Mouse (Mus musculus): ENCODE measurements at regions not wholly inside any gene's neighbourhood (a gene's known extent, or its start where the extent isn't known, plus 50 kb on each side); places are given as distances from the start of the nearest gene placed in this dataset.
"Not testable (repeated sequence)": the region's sequence is repeated elsewhere in the genome, so short reads cannot be mapped to it uniquely, and the experiment has no call there.

DNA sequence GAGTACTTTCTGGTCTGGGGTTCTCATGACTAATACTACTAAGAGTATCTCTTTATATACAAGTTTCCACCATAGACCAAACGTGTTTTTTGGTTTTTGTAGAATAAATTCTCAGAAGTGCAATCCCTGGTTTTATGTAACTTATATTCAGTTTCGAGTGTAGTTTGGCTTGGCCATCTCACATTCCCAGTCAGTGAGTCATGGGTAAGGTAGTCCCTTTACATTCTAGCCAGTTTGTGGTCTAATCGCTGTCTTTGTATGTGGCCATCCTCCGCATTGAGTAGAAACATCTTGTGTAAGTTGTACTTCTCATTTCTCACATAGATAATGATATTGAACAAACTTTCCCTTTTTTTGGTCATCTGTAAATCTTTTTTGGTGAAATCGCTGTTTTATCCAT, 88.3 kb downstream of the Anxa5 start:
- DNase-seq (ENCODE audit: low spot score) = no peak

DNA sequence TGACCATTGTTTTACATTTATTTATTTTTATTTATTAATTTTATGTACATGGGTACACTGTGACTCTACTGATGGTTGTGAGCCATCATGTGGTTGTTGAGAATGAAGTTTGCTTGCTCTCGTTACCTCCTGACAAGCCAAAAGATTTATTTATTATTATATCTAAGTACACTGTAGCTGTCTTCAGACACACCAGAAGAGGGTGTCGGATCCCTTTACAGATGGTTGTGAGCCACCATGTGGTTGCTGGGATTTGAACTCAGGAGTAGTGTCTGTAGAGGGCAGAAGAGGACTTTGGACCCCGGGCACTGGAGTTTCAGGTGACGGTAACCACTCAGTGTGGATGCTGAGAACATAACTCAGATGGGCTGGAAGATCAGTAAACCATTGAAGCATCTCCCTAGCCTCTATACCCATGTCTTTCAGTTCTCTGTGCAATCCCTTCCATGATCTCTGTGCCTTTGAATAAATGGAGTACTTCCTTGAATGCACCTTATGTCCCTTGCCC, 92.2 kb downstream of the Anxa5 start:
- no peak for DNase-seq (ENCODE audit: low spot score)

DNA sequence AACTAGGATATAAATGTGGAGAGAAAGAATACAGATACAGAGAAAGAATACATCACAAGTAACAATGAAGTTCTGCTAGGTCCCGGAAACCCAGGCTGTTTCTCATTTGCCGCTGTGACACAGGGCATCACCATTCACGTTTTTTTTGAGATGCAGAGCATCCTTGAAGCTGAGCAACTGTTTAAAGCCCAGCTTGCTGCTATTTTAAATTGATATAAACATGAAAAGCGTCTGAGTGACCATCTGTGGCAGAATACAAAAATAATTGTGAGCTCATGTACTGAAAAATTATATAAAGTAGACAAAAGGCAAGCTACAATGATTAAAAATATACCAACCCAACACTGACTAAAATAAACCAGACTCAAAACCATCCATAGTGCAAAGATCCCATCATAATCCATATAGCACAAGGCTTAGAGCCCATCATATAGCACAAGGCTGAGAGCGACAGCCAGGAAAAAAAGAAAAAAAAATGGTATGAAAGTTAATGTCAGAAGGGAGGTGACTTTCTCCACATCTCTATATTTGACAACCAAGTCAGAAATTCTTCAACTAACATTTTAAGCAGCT, 94.0 kb downstream of the Anxa5 start:
- no peak for DNase-seq (ENCODE audit: low spot score)

DNA sequence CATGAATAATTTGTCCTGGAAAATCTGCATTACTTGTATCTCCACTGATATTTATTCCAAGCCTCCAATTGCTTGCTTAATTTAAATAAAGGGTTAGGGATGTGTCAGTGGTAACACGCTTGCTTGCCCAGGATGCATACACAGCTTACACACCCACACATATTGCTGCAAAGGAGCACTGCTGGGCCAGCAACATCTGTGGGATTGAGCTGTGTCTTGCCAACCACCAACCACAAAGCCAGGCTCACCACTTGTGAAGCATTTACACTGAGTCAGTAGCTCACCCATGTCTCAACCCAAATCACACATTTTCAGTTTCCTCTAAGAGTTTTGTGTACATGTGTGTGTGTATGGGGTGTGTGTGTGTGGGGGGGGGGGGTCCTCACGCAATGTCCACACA, 100.0 kb downstream of the Anxa5 start:
- DNase-seq (ENCODE audit: low spot score) = no peak

- DNase-seq (ENCODE audit: low spot score) = no peak
These were observed 100.8 kb downstream of the Anxa5 start for GRCm38 (mm10) chr3:36374939-36375338.

- DNase-seq (ENCODE audit: low spot score) = no peak
These were observed 114.8 kb downstream of the Anxa5 start for GRCm38 (mm10) chr3:36360933-36361332.

DNA sequence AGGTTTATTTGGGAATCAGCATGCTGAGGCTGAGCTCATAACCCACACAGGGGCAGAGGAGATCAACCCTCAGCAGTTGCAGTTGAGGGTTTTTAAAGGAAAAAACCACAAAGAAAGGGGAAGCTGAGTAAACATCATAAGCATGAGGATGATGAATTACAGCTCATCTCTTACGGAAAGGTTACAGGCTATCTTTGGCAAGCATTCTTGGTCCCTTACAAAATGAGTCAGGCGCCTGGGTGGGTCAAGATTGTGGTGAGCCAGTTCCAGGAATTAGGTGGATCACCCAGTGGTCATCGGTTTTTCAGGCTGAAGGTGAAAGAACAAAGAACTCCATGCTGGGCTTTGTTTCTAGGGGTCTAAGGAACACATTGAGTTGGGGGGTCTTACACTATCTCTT, 121.5 kb downstream of the Anxa5 start:
- DNase-seq (ENCODE audit: low spot score) = not testable (repeated sequence)

DNA sequence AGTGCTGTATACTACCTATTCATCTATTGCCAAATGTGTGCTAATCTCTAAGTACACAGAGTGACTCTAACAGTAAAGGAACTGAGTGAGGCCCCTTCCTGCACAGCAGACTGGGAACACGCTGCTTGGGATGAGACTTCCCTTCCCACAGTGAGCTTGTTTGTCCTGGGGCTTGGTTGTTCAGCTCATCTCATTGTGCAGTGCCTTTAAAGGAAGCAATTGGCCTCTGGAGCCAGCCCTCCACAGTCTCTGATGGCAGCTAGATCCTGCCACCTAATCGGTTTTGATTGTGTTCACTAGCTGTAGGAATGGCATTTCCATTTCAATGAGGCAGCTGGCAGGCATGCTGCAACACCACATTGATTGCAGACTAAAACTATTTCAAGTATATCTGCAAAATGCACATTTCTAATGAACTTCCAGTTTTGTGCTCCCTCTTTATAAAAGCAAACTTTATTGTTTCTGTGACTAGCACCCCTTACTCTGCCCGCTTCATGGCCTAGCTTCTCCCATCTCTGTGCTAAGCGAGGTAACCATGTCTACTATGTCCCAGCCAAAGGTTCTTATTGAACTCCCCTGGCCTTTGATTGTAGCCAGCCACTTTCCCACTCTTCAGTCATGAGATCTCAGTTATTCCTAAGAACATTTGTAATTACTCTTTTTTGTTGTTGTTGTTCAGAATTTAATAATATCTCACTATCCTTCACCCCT, 123.5 kb downstream of the Anxa5 start:
- DNase-seq (ENCODE audit: low spot score) = no peak

GRCm38 (mm10) chr3:36349073-36349472, 126.6 kb downstream of the Anxa5 start:
- DNase-seq (ENCODE audit: low spot score) = no peak

- no peak for DNase-seq (ENCODE audit: low spot score)
These were observed 118.9 kb upstream of the Qrfpr start for GRCm38 (mm10) chr3:36340889-36341533.

GRCm38 (mm10) chr3:36339656-36340055, 117.5 kb upstream of the Qrfpr start:
- DNase-seq (ENCODE audit: low spot score) = no peak

- no peak for DNase-seq (ENCODE audit: low spot score)
These were observed 112.2 kb upstream of the Qrfpr start for GRCm38 (mm10) chr3:36334279-36334678.

DNA sequence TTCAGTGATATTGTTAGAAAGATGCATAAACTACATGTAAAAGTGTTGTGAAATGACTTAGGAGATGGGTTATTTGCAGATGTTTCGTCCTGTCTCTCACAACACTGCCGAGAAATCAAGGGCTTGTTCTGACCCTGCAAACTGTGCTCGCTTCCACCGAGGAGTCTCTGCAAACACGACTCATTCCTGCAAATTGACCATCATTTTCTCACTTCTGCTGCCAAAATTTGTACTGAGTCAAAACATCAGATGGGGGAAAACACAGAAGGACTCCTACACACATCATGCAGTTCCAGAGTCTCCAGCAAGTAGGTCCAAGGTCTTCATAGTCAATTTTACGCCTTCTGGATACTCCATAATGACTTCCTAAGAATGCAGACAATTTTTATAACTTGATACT, 109.9 kb upstream of the Qrfpr start:
- DNase-seq (ENCODE audit: low spot score) = no peak

DNA sequence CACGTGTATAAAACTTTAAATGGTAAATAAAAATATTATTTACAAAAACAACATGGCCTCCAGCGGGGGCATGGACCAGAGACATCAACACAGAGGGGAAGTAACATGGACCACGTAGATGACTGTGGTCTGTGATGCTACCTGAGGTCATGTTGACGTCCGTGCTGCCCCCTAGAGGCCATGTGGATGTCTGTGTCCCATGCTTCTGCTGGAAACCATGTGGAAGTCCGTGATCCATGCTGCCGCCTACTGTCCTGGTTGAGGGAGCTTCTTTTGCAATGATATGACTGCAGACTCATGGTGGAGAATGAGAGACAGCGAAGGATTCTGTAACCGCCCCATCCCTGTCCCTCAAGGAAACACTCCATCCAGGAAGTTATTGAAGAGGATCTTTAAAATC, 108.5 kb upstream of the Qrfpr start:
- DNase-seq (ENCODE audit: low spot score) = peak; percentile 80

- no peak for DNase-seq (ENCODE audit: low spot score)
These were observed 107.5 kb upstream of the Qrfpr start for GRCm38 (mm10) chr3:36329631-36330030.

DNA sequence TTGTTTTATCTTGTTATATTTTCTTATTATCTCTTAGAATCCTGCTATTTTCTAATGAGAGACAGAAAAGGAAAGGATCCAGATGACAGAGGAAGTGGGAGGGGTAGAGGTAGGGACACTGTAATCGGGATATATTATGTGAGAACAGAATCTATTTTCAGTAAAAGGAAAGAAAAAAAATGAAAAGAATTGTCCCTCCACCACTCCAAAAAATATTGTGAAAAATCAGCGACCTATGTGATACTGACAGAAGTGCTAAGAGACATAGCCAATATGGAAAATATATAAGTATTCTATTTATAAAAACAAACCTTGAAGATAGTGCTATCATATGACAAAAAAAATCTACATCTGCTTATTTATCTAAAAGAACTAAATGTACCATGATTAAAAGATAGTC, 106.8 kb upstream of the Qrfpr start:
- no peak for DNase-seq (ENCODE audit: low spot score)

DNA sequence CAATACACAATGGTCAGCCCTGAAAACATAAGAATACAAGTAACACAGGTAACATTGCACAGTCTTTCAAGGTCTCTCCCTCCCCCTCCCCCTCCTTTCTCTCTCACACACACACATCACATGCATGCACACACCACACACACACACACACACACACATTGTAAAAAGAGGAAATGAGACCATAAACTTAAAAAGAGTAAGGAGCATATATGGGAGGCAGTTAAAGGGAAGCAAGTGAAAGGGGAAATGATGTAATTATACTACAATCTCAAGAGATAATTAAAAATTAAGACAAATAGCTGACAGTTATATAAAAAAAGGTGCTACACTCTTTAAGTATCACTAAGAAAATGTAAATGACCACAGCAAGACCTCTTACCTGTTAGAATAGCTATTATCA, 96.5 kb upstream of the Qrfpr start:
- no peak for DNase-seq (ENCODE audit: low spot score)

DNA sequence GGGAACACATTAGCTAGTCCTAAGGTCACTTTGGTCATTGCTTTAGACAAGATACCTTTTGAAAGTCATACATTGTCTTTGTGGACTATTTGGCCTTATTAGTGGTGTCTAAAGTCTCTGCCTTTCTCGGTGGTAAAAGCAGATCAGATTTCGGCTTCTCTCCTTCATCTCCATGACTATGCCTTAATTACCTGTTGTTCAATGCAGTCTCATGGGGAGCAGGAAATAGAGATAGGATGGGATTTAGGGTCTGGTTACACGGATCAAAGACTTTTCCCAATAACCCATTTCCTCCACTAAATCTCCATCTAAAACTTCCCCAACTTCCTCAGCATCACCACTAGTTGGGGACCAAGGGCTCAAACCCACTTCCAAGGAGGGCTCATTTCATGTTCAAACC, 89.2 kb upstream of the Qrfpr start:
- no peak for DNase-seq (ENCODE audit: low spot score)

DNA sequence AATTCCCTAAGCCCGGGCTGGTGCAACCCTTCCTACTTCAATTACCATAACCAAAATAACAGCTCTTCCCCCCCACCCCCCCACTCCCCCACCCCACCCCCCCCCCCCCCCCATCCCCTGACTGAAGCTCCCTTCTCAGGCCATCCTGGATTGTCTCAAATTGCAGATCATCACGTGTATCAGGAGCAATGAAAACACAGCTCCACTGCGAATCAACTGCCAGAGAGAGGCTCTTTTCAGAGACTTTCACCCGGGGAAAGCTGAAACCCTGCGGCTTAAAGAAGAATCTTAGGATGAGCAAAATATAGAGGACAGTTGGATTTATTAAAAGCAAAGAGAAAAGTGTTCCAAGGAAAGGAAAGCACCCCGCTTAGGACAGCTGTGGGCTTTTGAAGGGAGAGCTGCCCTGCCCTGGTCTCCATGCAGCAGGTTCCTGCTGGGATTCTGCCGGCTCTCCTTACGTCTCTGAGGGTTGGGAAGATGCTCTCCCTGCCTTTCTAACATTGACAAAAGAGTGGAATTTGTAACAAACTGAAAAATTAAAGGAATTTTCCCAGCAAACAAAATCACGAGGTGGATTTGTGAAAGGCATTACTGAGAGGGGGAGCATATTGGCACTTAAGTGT, 88.6 kb upstream of the Qrfpr start:
- no peak for DNase-seq (ENCODE audit: low spot score)

- DNase-seq (ENCODE audit: low spot score) = no peak
These were observed 74.7 kb upstream of the Qrfpr start for GRCm38 (mm10) chr3:36296792-36297191.

GRCm38 (mm10) chr3:36291971-36292370, 69.9 kb upstream of the Qrfpr start:
- no peak for DNase-seq (ENCODE audit: low spot score)

GRCm38 (mm10) chr3:36284066-36284465, 62.0 kb upstream of the Qrfpr start:
- DNase-seq (ENCODE audit: low spot score) = no peak

DNA sequence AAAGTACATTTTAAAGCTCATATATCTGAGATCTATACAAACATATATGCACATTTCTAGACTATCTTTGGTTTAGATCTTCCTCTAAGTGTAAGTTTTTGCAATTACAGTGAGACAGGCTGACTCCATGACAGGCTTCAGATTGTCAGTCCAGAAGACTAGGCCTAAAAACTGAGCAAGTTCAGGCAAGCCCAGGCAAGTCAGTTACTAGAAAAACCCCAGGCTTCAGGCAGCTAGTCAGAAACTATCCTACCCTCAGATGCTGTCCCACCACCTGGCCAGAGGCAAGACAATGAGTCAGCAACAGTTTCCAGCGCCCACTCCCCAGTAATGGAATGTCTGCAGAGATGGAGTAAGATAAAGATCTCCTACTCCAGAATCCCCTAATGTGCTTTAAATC, 53.4 kb upstream of the Qrfpr start:
- no peak for DNase-seq (ENCODE audit: low spot score)

Measured in testis, postnatal 10 days (tissue).